Comparison of ENCODE assay signal across 9 mouse cellular contexts in the genomic region with DNA sequence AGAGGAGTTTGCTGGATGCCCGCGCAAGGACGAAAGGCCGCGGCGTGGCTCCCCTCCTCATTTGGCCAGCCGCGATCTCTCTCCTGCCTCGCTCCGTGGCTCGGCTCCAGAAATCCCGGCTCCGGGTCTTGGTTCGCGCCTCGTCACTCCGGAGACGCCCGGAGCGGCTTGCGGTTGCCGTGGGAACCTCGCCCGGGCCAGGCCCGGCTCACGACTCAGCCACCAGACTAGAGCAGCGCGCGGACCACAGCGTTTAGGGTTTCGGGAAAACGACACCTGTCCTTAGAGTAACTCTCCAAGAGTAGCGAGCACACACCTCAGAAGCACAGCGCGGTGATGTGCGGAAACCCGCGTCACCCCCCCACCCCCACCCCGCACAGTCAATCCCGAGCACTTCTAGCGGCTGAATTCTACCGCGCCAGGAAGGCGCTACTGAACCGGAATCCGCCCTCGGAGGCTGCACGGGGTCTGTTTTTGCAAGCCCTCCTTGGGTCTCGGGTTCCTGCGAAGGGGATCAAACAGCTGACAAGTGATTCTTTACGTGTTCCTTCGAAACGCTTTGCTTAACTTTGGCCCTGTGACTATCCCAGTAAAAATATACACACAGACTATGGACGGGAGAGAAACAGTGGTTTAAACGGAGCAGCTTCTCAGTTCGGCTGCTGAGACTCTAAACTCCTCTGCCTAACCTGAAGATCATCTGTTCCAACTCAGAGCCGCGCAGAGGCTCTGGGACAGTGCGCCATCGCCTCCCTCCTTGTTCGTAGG. TPM values are rescaled to one million over a fixed set of nuclear protein-coding genes. Genes with fewer than 3 reads are reported as not detected.
DNase-seq lines count a peak whose midpoint lies in the region; ATAC-seq and TF ChIP-seq lines count a peak whose summit lies in the region.
"Had no signal": no experiment of that assay in that cellular context is flagged by ENCODE, and none has a peak within 500 bp of the region (broad histone marks: within the 10 kb centered on the region; RNA-seq: fewer than 3 reads in every experiment).

No protein-coding gene starts in this region.

- H3K4me2 ChIP-seq in forebrain, embryonic 12.5 days = peak overlapping the region; percentile 79
- H3K4me2 ChIP-seq in heart, embryonic 15.5 days = peak overlapping the region; percentile 86
- peak overlapping the region; percentile 42 for H3K4me2 ChIP-seq in liver, embryonic 14.5 days (ENCODE audit: low read depth)
- H3K4me2 ChIP-seq in neural tube, embryonic 13.5 days = peak overlapping the region; percentile 69

- peaks cover 99% of the 10 kb centered on the region for H3K27me3 ChIP-seq in forebrain, embryonic 12.5 days
- peaks cover 73% of the 10 kb centered on the region for H3K27me3 ChIP-seq in heart, embryonic 15.5 days
- peaks cover 82% of the 10 kb centered on the region for H3K27me3 ChIP-seq in liver, embryonic 14.5 days (ENCODE audit: control insufficient read depth, insufficient read depth, low read length)
- peaks cover 93% of the 10 kb centered on the region for H3K27me3 ChIP-seq in neural tube, embryonic 13.5 days

- TF ChIP-seq CTCF in liver, embryonic 14.5 days (IDR thresholded peaks at IDR 0.05; ENCODE audit: low read depth) = no peak

- peak overlapping the region; percentile 44 for H3K4me3 ChIP-seq in forebrain, embryonic 12.5 days (replicated peaks)
- H3K4me3 ChIP-seq in heart, embryonic 15.5 days = peak overlapping the region; percentile 50
- H3K4me3 ChIP-seq in liver, embryonic 14.5 days (ENCODE audit: insufficient read depth in 1 of 2, low read depth in 2 of 2, low read length in 2 of 2) = peak overlapping the region in 1 of 2 experiments; percentile 6; a peak in 1 of 4 replicates
- peak overlapping the region; percentile 40 for H3K4me3 ChIP-seq in neural tube, embryonic 13.5 days

- H3K9ac ChIP-seq in forebrain, embryonic 12.5 days = peak overlapping the region; percentile 48
- H3K9ac ChIP-seq in heart, embryonic 15.5 days = peak overlapping the region; percentile 32
- no peak overlapping the region for H3K9ac ChIP-seq in liver, embryonic 14.5 days (replicated peaks)
- H3K9ac ChIP-seq in neural tube, embryonic 13.5 days = peak overlapping the region; percentile 62

- H3K36me3 ChIP-seq in forebrain, embryonic 12.5 days (replicated peaks) = no peaks in the 10 kb centered on the region
- no peaks in the 10 kb centered on the region for H3K36me3 ChIP-seq in heart, embryonic 15.5 days
- no peaks in the 10 kb centered on the region for H3K36me3 ChIP-seq in liver, embryonic 14.5 days (replicated peaks; ENCODE audit: control insufficient read depth, insufficient read depth, low read depth)
- no peaks in the 10 kb centered on the region for H3K36me3 ChIP-seq in neural tube, embryonic 13.5 days
- H3K36me3 ChIP-seq: G1E had no signal

- no peaks in the 10 kb centered on the region for H3K9me3 ChIP-seq in forebrain, embryonic 12.5 days
- H3K9me3 ChIP-seq in heart, embryonic 15.5 days (replicated peaks) = no peaks in the 10 kb centered on the region
- H3K9me3 ChIP-seq in liver, embryonic 14.5 days (ENCODE audit: control insufficient read depth, low read length) = no peaks in the 10 kb centered on the region
- H3K9me3 ChIP-seq in neural tube, embryonic 13.5 days = no peaks in the 10 kb centered on the region
- H3K9me3 ChIP-seq: G1E had no signal

- WGBS in forebrain, embryonic 12.5 days = under 1% methylated on average over 61 of the region's 61 CpGs
- 3% methylated on average over 61 of the region's 61 CpGs for WGBS in heart, embryonic 15.5 days
- WGBS in liver, embryonic 14.5 days (ENCODE audit: insufficient replicate concordance) = 3% methylated on average over 60 of the region's 61 CpGs
- 1% methylated on average over 61 of the region's 61 CpGs for WGBS in neural tube, embryonic 13.5 days

- DNase-seq in CD4-positive helper T cell, adult 2 months (ENCODE audit: low read depth, low spot score) = peak; percentile 32
- peak; percentile 50 for DNase-seq in c-Kit-positive CD71-negative TER-119-negative erythroid progenitor cells, embryonic 14.5 days (ENCODE audit: low read depth)
- peak; percentile 94 for DNase-seq in kidney, postnatal 10 days
- DNase-seq in liver, embryonic 14.5 days (ENCODE audit: low read depth in 3 of 3, low spot score in 3 of 3) = no peak
- peak; percentile 39 to 50 for DNase-seq in thymus, postnatal 36 days

- peaks cover 38% of the 10 kb centered on the region for H3K4me1 ChIP-seq in forebrain, embryonic 12.5 days
- H3K4me1 ChIP-seq in heart, embryonic 15.5 days (replicated peaks) = peaks cover 38% of the 10 kb centered on the region
- H3K4me1 ChIP-seq in liver, embryonic 14.5 days (replicated peaks; ENCODE audit: control insufficient read depth in 2 of 2, insufficient read depth in 2 of 2, low read length in 1 of 2) = no peaks in the 10 kb centered on the region
- peaks cover 36% of the 10 kb centered on the region for H3K4me1 ChIP-seq in neural tube, embryonic 13.5 days (replicated peaks)

- TF ChIP-seq EP300 in liver, embryonic 14.5 days (IDR thresholded peaks at IDR 0.05; ENCODE audit: low read depth) = no peak

- no peak overlapping the region for H3K27ac ChIP-seq in forebrain, embryonic 12.5 days
- H3K27ac ChIP-seq in heart, embryonic 15.5 days = no peak overlapping the region
- no peak overlapping the region for H3K27ac ChIP-seq in liver, embryonic 14.5 days
- no peak overlapping the region for H3K27ac ChIP-seq in neural tube, embryonic 13.5 days (replicated peaks)

- peak; percentile 88 for ATAC-seq in forebrain, embryonic 12.5 days (ENCODE audit: low FRiP score)
- ATAC-seq in heart, embryonic 15.5 days (replicated peaks; ENCODE audit: insufficient number of reproducible peaks, insufficient read depth, low FRiP score, low read depth) = peak; percentile 65
- no peak for ATAC-seq in liver, embryonic 14.5 days (ENCODE audit: insufficient read depth)
- ATAC-seq in neural tube, embryonic 13.5 days (ENCODE audit: low read depth) = peak; percentile 69

RNA-seq across cellular contexts. Expression of gene Kdelr3, which starts 4.5 kb away (rescaled TPM):
- polyA plus RNA-seq in forebrain, embryonic 12.5 days (2016; fragmentation: Nextera tagmentation; extraction: Ambion mirVana) = 12.8 and 15.3 TPM in 2 replicates
- 62.9 and 83.1 TPM in 2 replicates for polyA plus RNA-seq in heart, embryonic 15.5 days (2015; fragmentation: Nextera tagmentation; extraction: Ambion mirVana)
- 2.3 and 2.6 TPM in 2 replicates for polyA plus RNA-seq in liver, embryonic 14.5 days (2012; rRNA removed)
- polyA plus RNA-seq in liver, embryonic 14.5 days (2014; fragmentation: Nextera tagmentation; extraction: Ambion mirVana) = 3.2 TPM in 2 replicates
- 16.6 and 23.6 TPM in 2 replicates for polyA plus RNA-seq in neural tube, embryonic 13.5 days (2015; fragmentation: Nextera tagmentation; extraction: Ambion mirVana)
- polyA plus RNA-seq: G1E had no signal

RNA-seq across cellular contexts. Expression of gene Kcnj4, which starts 6.7 kb away (rescaled TPM):
- not detected in 2 replicates for polyA plus RNA-seq in forebrain, embryonic 12.5 days (2016; fragmentation: Nextera tagmentation; extraction: Ambion mirVana)
- 0.20 and 0.34 TPM in 2 replicates for polyA plus RNA-seq in heart, embryonic 15.5 days (2015; fragmentation: Nextera tagmentation; extraction: Ambion mirVana)
- polyA plus RNA-seq in liver, embryonic 14.5 days (2012; rRNA removed) = not detected in 2 replicates
- polyA plus RNA-seq in liver, embryonic 14.5 days (2014; fragmentation: Nextera tagmentation; extraction: Ambion mirVana) = not detected in 2 replicates
- not detected in 2 replicates for polyA plus RNA-seq in neural tube, embryonic 13.5 days (2015; fragmentation: Nextera tagmentation; extraction: Ambion mirVana)
- polyA plus RNA-seq: G1E had no signal

RNA-seq across cellular contexts. Expression of gene Ddx17, which starts 34.8 kb away (rescaled TPM):
- polyA plus RNA-seq in forebrain, embryonic 12.5 days (2016; fragmentation: Nextera tagmentation; extraction: Ambion mirVana) = 76.2 and 77.5 TPM in 2 replicates
- 28.5 and 34.2 TPM in 2 replicates for polyA plus RNA-seq in heart, embryonic 15.5 days (2015; fragmentation: Nextera tagmentation; extraction: Ambion mirVana)
- 71.4 and 104 TPM in 2 replicates for polyA plus RNA-seq in liver, embryonic 14.5 days (2012; rRNA removed)
- polyA plus RNA-seq in liver, embryonic 14.5 days (2014; fragmentation: Nextera tagmentation; extraction: Ambion mirVana) = 13.9 and 19.0 TPM in 2 replicates
- 52.5 and 57.8 TPM in 2 replicates for polyA plus RNA-seq in neural tube, embryonic 13.5 days (2015; fragmentation: Nextera tagmentation; extraction: Ambion mirVana)

RNA-seq across cellular contexts. Expression of gene Csnk1e, which starts 56.4 kb away (rescaled TPM):
- polyA plus RNA-seq in forebrain, embryonic 12.5 days (2016; fragmentation: Nextera tagmentation; extraction: Ambion mirVana) = 245 and 267 TPM in 2 replicates
- 74.9 and 81.9 TPM in 2 replicates for polyA plus RNA-seq in heart, embryonic 15.5 days (2015; fragmentation: Nextera tagmentation; extraction: Ambion mirVana)
- 9.5 and 9.8 TPM in 2 replicates for polyA plus RNA-seq in liver, embryonic 14.5 days (2012; rRNA removed)
- polyA plus RNA-seq in liver, embryonic 14.5 days (2014; fragmentation: Nextera tagmentation; extraction: Ambion mirVana) = 3.7 and 5.5 TPM in 2 replicates
- 275 and 281 TPM in 2 replicates for polyA plus RNA-seq in neural tube, embryonic 13.5 days (2015; fragmentation: Nextera tagmentation; extraction: Ambion mirVana)
- polyA plus RNA-seq: G1E had no signal

Comparison
In these comparisons a context has a peak if more than half of its experiments do, and no peak if none do; other contexts are left out.
1. DNase-seq: peak in CD4-positive helper T cell, adult 2 months (single experiment), c-Kit-positive CD71-negative TER-119-negative erythroid progenitor cells, embryonic 14.5 days (single experiment), kidney, postnatal 10 days (single experiment) and thymus, postnatal 36 days (2 of 2); none in liver, embryonic 14.5 days (0 of 3).
2. Peak in every context shown above with its lines, with median percentiles within 50 percentile points of each other: H3K4me2 ChIP-seq.